In the genomic region with DNA sequence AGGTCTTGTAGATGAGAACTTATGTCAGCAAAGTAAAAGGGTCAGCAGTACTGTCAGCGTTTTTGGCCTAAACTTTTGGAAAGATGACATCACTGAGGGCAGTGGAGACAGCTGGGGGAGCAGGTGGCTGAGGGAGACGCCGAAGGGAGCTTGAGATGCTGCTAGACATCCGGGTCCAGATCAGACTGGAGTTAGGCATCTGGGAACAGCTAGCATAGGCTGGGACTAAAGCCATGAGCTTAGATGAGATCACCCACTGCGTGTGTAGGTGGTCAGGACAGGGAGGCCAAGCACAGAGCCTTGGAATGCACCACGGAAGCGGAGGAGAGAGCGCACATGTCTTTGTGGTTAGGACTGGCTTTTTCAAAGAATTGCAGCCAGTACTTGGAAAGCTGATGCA, we compare ENCODE assay signal across 11 mouse cellular contexts. TPM values are rescaled to one million over a fixed set of nuclear protein-coding genes. Genes with fewer than 3 reads are reported as not detected.
DNase-seq lines count a peak whose midpoint lies in the region; ATAC-seq and TF ChIP-seq lines count a peak whose summit lies in the region.
"Had no signal": no experiment of that assay in that cellular context is flagged by ENCODE, and none has a peak within 500 bp of the region (broad histone marks: within the 10 kb centered on the region; RNA-seq: fewer than 3 reads in every experiment).

No protein-coding gene starts in this region.

- H3K36me3 ChIP-seq in heart, adult 2 months (ENCODE audit: control insufficient read depth, insufficient read depth, low read length): no peaks in the 10 kb centered on the region; the same call in 1 of the 2 replicates
- no peaks in the 10 kb centered on the region for H3K36me3 ChIP-seq in heart, embryonic 10.5 days
- peaks cover 57% of the 10 kb centered on the region for H3K36me3 ChIP-seq in C2C12 (ENCODE audit: control insufficient read depth, insufficient read depth)
- no peaks in the 10 kb centered on the region for H3K36me3 ChIP-seq in thymus, adult 2 months (ENCODE audit: control insufficient read depth, insufficient read depth, low read length)
- no peaks in the 10 kb centered on the region for H3K36me3 ChIP-seq in midbrain, embryonic 14.5 days (ENCODE audit: control insufficient read depth, insufficient read depth, low read length)
- H3K36me3 ChIP-seq: neural tube, embryonic 12.5 days had no signal

- DNase-seq in heart, adult 2 months: peak; percentile 37 to 45
- no peak for DNase-seq in heart, embryonic 10.5 days (ENCODE audit: low spot score)
- peak; percentile 41 for DNase-seq in gastrocnemius, postnatal 10 days
- peak; percentile 46 to 76 for DNase-seq in left cerebral cortex, postnatal 14 days (ENCODE audit: low spot score in 2 of 2)
- no peak for DNase-seq in thymus, adult 2 months
- no peak for DNase-seq in spleen, adult 18-20 months
- DNase-seq in midbrain, embryonic 14.5 days: no peak

- TF ChIP-seq EP300 in heart, adult 2 months (IDR thresholded peaks at IDR 0.05; ENCODE audit: insufficient read depth, low read depth, low read length): no peak

- no peaks in the 10 kb centered on the region for H3K9me3 ChIP-seq in heart, embryonic 10.5 days
- H3K9me3 ChIP-seq in midbrain, embryonic 14.5 days (ENCODE audit: control insufficient read depth, low read length): no peaks in the 10 kb centered on the region
- H3K9me3 ChIP-seq: lung, embryonic 15.5 days; neural tube, embryonic 12.5 days had no signal

- intact Hi-C loops in heart, adult 2 months (cut with DNase I): no loop called here
- intact Hi-C loops in left cerebral cortex, postnatal 14 days (cut with DNase I): no loop called here

- peak overlapping the region; percentile 48; the same call in 1 of the 2 replicates for H3K27ac ChIP-seq in heart, adult 2 months
- no peak overlapping the region for H3K27ac ChIP-seq in heart, embryonic 10.5 days
- H3K27ac ChIP-seq in thymus, adult 2 months (ENCODE audit: control insufficient read depth, insufficient read depth, low read length): no peak overlapping the region
- no peak overlapping the region for H3K27ac ChIP-seq in midbrain, embryonic 14.5 days (replicated peaks; ENCODE audit: low read depth, low read length)
- H3K27ac ChIP-seq: lung, embryonic 15.5 days; neural tube, embryonic 12.5 days had no signal

- 32% methylated on average over 8 of the region's 8 CpGs for WGBS in heart, adult 2 months
- WGBS in heart, embryonic 10.5 days: 76% methylated on average over 8 of the region's 8 CpGs
- WGBS in thymus, adult 2 months: 80% methylated on average over 8 of the region's 8 CpGs
- WGBS in midbrain, embryonic 14.5 days: 75% methylated on average over 8 of the region's 8 CpGs

- H3K4me3 ChIP-seq in heart, adult 2 months: no peak overlapping the region
- H3K4me3 ChIP-seq in heart, embryonic 10.5 days: no peak overlapping the region
- H3K4me3 ChIP-seq in C2C12 (ENCODE audit: insufficient read depth, poor library complexity, severe bottlenecking): no peak overlapping the region
- H3K4me3 ChIP-seq in thymus, adult 2 months (ENCODE audit: control insufficient read depth, insufficient read depth, low read length): no peak overlapping the region
- no peak overlapping the region for H3K4me3 ChIP-seq in midbrain, embryonic 14.5 days (replicated peaks; ENCODE audit: low read depth, low read length)
- H3K4me3 ChIP-seq: lung, embryonic 15.5 days; neural tube, embryonic 12.5 days had no signal

- no peak for TF ChIP-seq CTCF in heart, adult 2 months (IDR thresholded peaks at IDR 0.05)
- no peak for TF ChIP-seq CTCF in C2C12 (IDR thresholded peaks at IDR 0.05; ENCODE audit: control insufficient read depth, insufficient read depth, insufficient read length)
- no peak for TF ChIP-seq CTCF in thymus, adult 2 months (IDR thresholded peaks at IDR 0.05; ENCODE audit: borderline replicate concordance, control insufficient read depth, extremely low read depth, insufficient read depth, low read length, poor library complexity)

- no peaks in the 10 kb centered on the region for H3K27me3 ChIP-seq in heart, adult 2 months (ENCODE audit: control insufficient read depth, insufficient read depth, low read length)
- no peaks in the 10 kb centered on the region for H3K27me3 ChIP-seq in heart, embryonic 10.5 days (ENCODE audit: insufficient read depth, poor library complexity, severe bottlenecking)
- no peaks in the 10 kb centered on the region for H3K27me3 ChIP-seq in C2C12 (ENCODE audit: control insufficient read depth, insufficient read depth, insufficient read length)
- H3K27me3 ChIP-seq in thymus, adult 2 months (ENCODE audit: control insufficient read depth, insufficient read depth, low read length): no peaks in the 10 kb centered on the region
- no peaks in the 10 kb centered on the region for H3K27me3 ChIP-seq in midbrain, embryonic 14.5 days (ENCODE audit: control insufficient read depth, insufficient read depth, low read length)
- H3K27me3 ChIP-seq: CH12.LX; lung, embryonic 15.5 days; neural tube, embryonic 12.5 days had no signal

- H3K79me3 ChIP-seq in C2C12 (ENCODE audit: low read depth): no peaks in the 10 kb centered on the region

- no peak overlapping the region for H3ac ChIP-seq in C2C12 (ENCODE audit: control insufficient read depth, insufficient read length, low read depth)

- no peak overlapping the region for H3K9ac ChIP-seq in heart, adult 2 months (ENCODE audit: low read depth, low read length)
- no peak overlapping the region for H3K9ac ChIP-seq in midbrain, embryonic 14.5 days (replicated peaks; ENCODE audit: low read length)
- H3K9ac ChIP-seq: lung, embryonic 15.5 days; neural tube, embryonic 12.5 days had no signal

- no peak overlapping the region for H3K4me2 ChIP-seq in midbrain, embryonic 14.5 days (ENCODE audit: low read length)
- H3K4me2 ChIP-seq: lung, embryonic 15.5 days; neural tube, embryonic 12.5 days had no signal

- no peaks in the 10 kb centered on the region for H3K79me2 ChIP-seq in heart, adult 2 months (replicated peaks; ENCODE audit: control insufficient read depth, insufficient read depth, low read length)
- H3K79me2 ChIP-seq in C2C12 (ENCODE audit: control insufficient read depth, insufficient read depth): peaks cover 8% of the 10 kb centered on the region

- ATAC-seq in midbrain, embryonic 14.5 days (ENCODE audit: low FRiP score, low TSS enrichment): no peak

- no peak for TF ChIP-seq POLR2A in heart, adult 2 months (IDR thresholded peaks at IDR 0.05; ENCODE audit: insufficient read depth, low read depth, low read length)
- no peak for TF ChIP-seq POLR2A in thymus, adult 2 months (IDR thresholded peaks at IDR 0.05; ENCODE audit: control insufficient read depth, extremely low read depth, insufficient read depth, low read length, poor library complexity)

- peaks cover 7% of the 10 kb centered on the region for H3K4me1 ChIP-seq in heart, adult 2 months (ENCODE audit: control insufficient read depth, insufficient read depth, low read length)
- peaks cover 4% of the 10 kb centered on the region; the same call in 1 of the 2 replicates for H3K4me1 ChIP-seq in heart, embryonic 10.5 days
- H3K4me1 ChIP-seq in thymus, adult 2 months (replicated peaks; ENCODE audit: control insufficient read depth, insufficient read depth, low read length): no peaks in the 10 kb centered on the region
- no peaks in the 10 kb centered on the region for H3K4me1 ChIP-seq in midbrain, embryonic 14.5 days (ENCODE audit: control insufficient read depth, insufficient read depth, low read length)
- H3K4me1 ChIP-seq: lung, embryonic 15.5 days; neural tube, embryonic 12.5 days had no signal

TF ChIP-seq in C2C12, 6 proteins besides CTCF, POLR2A, EP300 and RAD21:
- TF ChIP-seq MYOG (IDR thresholded peaks at IDR 0.05; ENCODE audit: control insufficient read depth, extremely low read depth, insufficient read length) (no peak), CEBPB (IDR thresholded peaks at IDR 0.05; ENCODE audit: low read depth) (no peak), USF1 (IDR thresholded peaks at IDR 0.05; ENCODE audit: low read depth) (peak; percentile 4), MAX (IDR thresholded peaks at IDR 0.05) (peak; percentile 98), FOSL1 (IDR thresholded peaks at IDR 0.05; ENCODE audit: insufficient read depth, low read length, poor library complexity, severe bottlenecking) (no peak), MYOD1 (IDR thresholded peaks at IDR 0.05; ENCODE audit: control insufficient read depth, insufficient read length, low read depth) (peak; percentile 97)

RNA-seq across cellular contexts. Expression of a gene that starts 41.2 kb away (rescaled TPM):
- 1 to 10 TPM; 2.7 to 3.5 TPM for total RNA-seq in heart, adult 2 months (2021)
- polyA plus RNA-seq in heart, adult 2 months (2012; rRNA removed): 2.9 and 3.2 TPM in 2 replicates
- 9.9 and 17.2 TPM in 2 replicates for polyA plus RNA-seq in heart, embryonic 10.5 days (2016; fragmentation: Nextera tagmentation; extraction: Ambion mirVana)
- 4.0 TPM for polyA plus RNA-seq in C2C12 (2012; fragmentation: generic; extraction: Trizol)
- 1 to 10 TPM; 3.2 to 3.3 TPM for total RNA-seq in gastrocnemius, postnatal 10 days (2021)
- 10 to 100 TPM; 22.1 to 24.3 TPM for total RNA-seq in left cerebral cortex, postnatal 14 days (2021)
- 0.84 and 1.1 TPM in 2 replicates for polyA plus RNA-seq in thymus, adult 2 months (2012; rRNA removed)
- polyA plus RNA-seq in midbrain, embryonic 14.5 days (2014; fragmentation: Nextera tagmentation; extraction: Ambion mirVana): 31.9 and 36.2 TPM in 2 replicates

Comparison
In these comparisons a context has a peak if more than half of its experiments do, and no peak if none do; other contexts are left out.
1. DNase-seq: peak in heart, adult 2 months (2 of 2), gastrocnemius, postnatal 10 days (single experiment) and left cerebral cortex, postnatal 14 days (2 of 2); none in heart, embryonic 10.5 days (single experiment), thymus, adult 2 months (single experiment), spleen, adult 18-20 months (0 of 2) and midbrain, embryonic 14.5 days (single experiment).